Mouse (Mus musculus) liver, postnatal 0 days (tissue): Measurements from ENCODE around the gene Fam114a2.

Experiments
- CTCF ChIP-seq: sonication (generic); IDR thresholded peaks from 2 replicates; pipeline ENCODE4 v1.5.1; 2016; ENCODE audit warnings: antibody characterized with exemption, low read depth
- EP300 ChIP-seq: IDR thresholded peaks from 2 replicates; pipeline ENCODE4 v1.6.1; 2016; ENCODE audit warnings: antibody characterized with exemption, low read depth, mild to moderate bottlenecking

DNA sequence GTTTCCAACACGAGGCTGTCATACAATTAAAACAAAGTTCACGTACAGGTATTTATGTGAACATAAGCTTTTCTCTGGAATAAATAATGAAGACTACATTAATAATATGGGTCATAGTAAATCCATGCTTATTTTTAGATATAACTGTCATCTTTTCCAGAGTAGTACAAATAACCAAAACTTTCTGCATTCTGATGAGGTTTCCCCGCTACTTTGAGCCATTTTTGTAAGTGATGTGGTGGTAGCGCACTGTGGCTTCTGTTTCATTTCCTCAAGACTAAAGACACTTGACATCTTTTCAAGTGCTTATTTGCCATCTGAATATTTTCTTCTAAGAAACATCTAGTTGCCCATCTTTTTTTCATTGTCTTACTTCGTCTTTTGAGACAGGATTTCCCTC is 3.2 kb downstream of the Fam114a2 start:
- TF ChIP-seq CTCF (no peak), EP300 (no peak)
